Mouse (Mus musculus) megakaryocyte-erythroid progenitor cell, adult 5-6 weeks (primary cell): ENCODE measurements around the gene Ppard. TPM values are rescaled to one million over a fixed set of nuclear protein-coding genes. Genes with fewer than 3 reads are reported as not detected.

Source experiments
- ATAC-seq: replicated peaks from 2 replicates; pipeline ENCODE4 v1.8.0; 2016; ENCODE audit warnings: mild to moderate bottlenecking, inconsistent platforms; ENCODE audit not compliant: severe bottlenecking, poor library complexity, low FRiP score, low TSS enrichment
- total RNA-seq, 2 experiments: library from RNA; stranded (forward) in 1 of 2; stranded (reverse) in 1 of 2; fragments of 200-1000, 215-1000 nt in 1 of 2; fragments of >200 nt in 1 of 2; fragmentation: Nextera tagmentation in 1 of 2; gene quantifications; 2 replicates each; pipeline ENCODE4 v1.2.3; 2014 to 2017

Ppard gene
- total RNA-seq, 2 experiments from 2014 or later = 2.0 to 7.6 TPM

GRCm38 (mm10) chr17:28350466-28351352 is 118.2 kb downstream of the Ppard start, which contains the start of gene Tead3:
Tead3 (minus strand) TSS chr17:28350817.
- peak; percentile 42; the same call in 1 of the 2 replicates for ATAC-seq

Other genes with a start within 250 kb of the Ppard start
- 2.2 TPM in 1 of 2 replicates, not detected in the other for gene Tcp11, start 152.1 kb upstream of the Ppard start, total RNA-seq (2014; fragmentation: Nextera tagmentation)
- gene Tcp11, start 152.1 kb upstream of the Ppard start, total RNA-seq (2017) = 0.09 and 0.50 TPM in 2 replicates
- gene Scube3, start 90.6 kb upstream of the Ppard start, total RNA-seq (2014; fragmentation: Nextera tagmentation) = not detected in 2 replicates
- 0.15 TPM in 1 of 2 replicates, not detected in the other for gene Scube3, start 90.6 kb upstream of the Ppard start, total RNA-seq (2017)
- 17.5 and 27.0 TPM in 2 replicates for gene Zfp523, start 55.6 kb upstream of the Ppard start, total RNA-seq (2014; fragmentation: Nextera tagmentation)
- gene Zfp523, start 55.6 kb upstream of the Ppard start, total RNA-seq (2017) = 8.7 and 13.3 TPM in 2 replicates
- gene Def6, start 24.9 kb upstream of the Ppard start, total RNA-seq (2014; fragmentation: Nextera tagmentation) = 24.5 and 35.1 TPM in 2 replicates
- 41.1 and 80.3 TPM in 2 replicates for gene Def6, start 24.9 kb upstream of the Ppard start, total RNA-seq (2017)
- 47.6 and 82.8 TPM in 2 replicates for gene Fance, start 80.8 kb downstream of the Ppard start, total RNA-seq (2014; fragmentation: Nextera tagmentation)
- gene Fance, start 80.8 kb downstream of the Ppard start, total RNA-seq (2017) = 21.0 and 56.9 TPM in 2 replicates
- 3,438 and 3,746 TPM in 2 replicates for gene Rpl10a, start 95.8 kb downstream of the Ppard start, total RNA-seq (2014; fragmentation: Nextera tagmentation)
- gene Rpl10a, start 95.8 kb downstream of the Ppard start, total RNA-seq (2017) = 861 and 1,170 TPM in 2 replicates
- 0.20 and 0.37 TPM in 2 replicates for gene Tead3, start 118.1 kb downstream of the Ppard start, total RNA-seq (2014; fragmentation: Nextera tagmentation)
- 0.30 TPM in 1 of 2 replicates, not detected in the other for gene Tead3, start 118.1 kb downstream of the Ppard start, total RNA-seq (2017)
- not detected in 2 replicates for gene Tulp1, start 132.5 kb downstream of the Ppard start, total RNA-seq (2014; fragmentation: Nextera tagmentation)
- 0.99 TPM in 1 of 2 replicates, not detected in the other for gene Tulp1, start 132.5 kb downstream of the Ppard start, total RNA-seq (2017)